Mouse (Mus musculus) embryonic facial prominence, embryonic 14.5 days (tissue): ENCODE measurements around the gene Myh7. TPM values are rescaled to one million over a fixed set of nuclear protein-coding genes. Genes with fewer than 3 reads are reported as not detected.

Experiments used
- ATAC-seq: fragments of 200-750 bp; cut with Nextera tagmentation; 2 replicates; pipeline ENCODE4 v1.8.0; 2017; ENCODE audit warnings: low read depth, moderate number of reproducible peaks, moderate TSS enrichment
- DNase-seq: peaks from one replicate; pipeline ENCODE4 v3.0.0-alpha.2; 2015; ENCODE audit warnings: low spot score
- H3K27ac ChIP-seq: fragments of 300-500 bp; sonication (generic); replicated peaks from 2 replicates; pipeline ENCODE4 v1.5.1; 2014; ENCODE audit warnings: low read depth, mild to moderate bottlenecking, low read length, moderate library complexity
- H3K27me3 ChIP-seq: fragments of 300-500 bp; sonication (generic); replicated peaks from 2 replicates; pipeline ENCODE4 v1.6.1; 2014; ENCODE audit warnings: low read length; ENCODE audit not compliant: control insufficient read depth, insufficient read depth
- H3K36me3 ChIP-seq: fragments of 300-500 bp; sonication (generic); 2 replicates; pipeline ENCODE4 v1.6.1; 2014; ENCODE audit warnings: low read length, mixed read lengths; ENCODE audit not compliant: control insufficient read depth, insufficient read depth
- H3K4me1 ChIP-seq: fragments of 300-500 bp; sonication (generic); 2 replicates; pipeline ENCODE4 v1.6.1; 2014; ENCODE audit warnings: antibody characterized with exemption, low read length; ENCODE audit not compliant: control insufficient read depth, insufficient read depth
- H3K4me2 ChIP-seq: fragments of 300-500 bp; sonication (generic); 2 replicates; pipeline ENCODE4 v1.6.1; 2014; ENCODE audit warnings: low read depth, mild to moderate bottlenecking, low read length, moderate library complexity, mixed read lengths
- H3K4me3 ChIP-seq: fragments of 300-500 bp; sonication (generic); 2 replicates; pipeline ENCODE4 v1.5.1; 2014; ENCODE audit warnings: low read depth, mild to moderate bottlenecking, low read length
- H3K9ac ChIP-seq: fragments of 300-500 bp; sonication (generic); 2 replicates; pipeline ENCODE4 v1.6.1; 2014; ENCODE audit warnings: low read depth, mild to moderate bottlenecking, low read length, moderate library complexity, mixed read lengths
- H3K9me3 ChIP-seq: fragments of 300-500 bp; sonication (generic); 2 replicates; pipeline ENCODE4 v1.6.1; 2016; ENCODE audit warnings: low read length; ENCODE audit not compliant: control insufficient read depth
- WGBS: fragments of 180-500 bp; shearing (Covaris S2); extraction: QIAGEN DNeasy Blood & Tissue Kit; methylation state at CpG from one replicate; pipeline ENCODE4 v1.1.7; 2014; 5-methylcytosine and 5-hydroxymethylcytosine counted together
- polyA plus RNA-seq: library from polyadenylated mRNA; unstranded; fragments of >200 nt; fragmentation: Nextera tagmentation; extraction: Ambion mirVana; gene quantifications from 2 replicates; pipeline ENCODE4 v1.2.1, GENCODE M21; 2014

Myh7 gene
- polyA plus RNA-seq, 1 experiment from 2014 or later = 103 TPM

DNA sequence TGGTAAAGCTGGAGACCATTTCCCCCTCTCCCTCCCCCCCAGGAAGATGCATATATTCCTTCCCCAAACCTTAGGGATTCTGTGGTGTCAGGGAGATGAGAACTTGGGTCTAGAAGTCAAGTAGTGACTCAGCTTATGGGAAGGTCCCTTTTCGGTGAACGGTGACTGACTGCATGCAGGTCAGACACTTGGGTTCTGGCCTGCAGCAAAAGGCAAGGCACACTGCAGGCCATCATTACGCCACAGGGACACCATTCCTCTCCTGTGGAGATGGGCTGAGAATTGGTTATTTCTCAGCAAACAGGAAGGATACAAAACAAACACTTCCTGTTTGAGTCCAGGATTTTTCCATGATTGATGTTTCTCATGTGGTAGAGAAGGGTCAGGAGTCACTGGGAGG, 35.2 kb downstream of the Myh7 start:
- no peak for ATAC-seq
- Histone ChIP-seq H3K4me3 (no peak overlapping the region), H3K36me3 (no peaks in the 10 kb centered on the region), H3K9ac (no peak overlapping the region), H3K27me3 (no peaks in the 10 kb centered on the region), H3K4me2 (no peak overlapping the region), H3K27ac (no peak overlapping the region), H3K4me1 (no peaks in the 10 kb centered on the region), H3K9me3 (no peaks in the 10 kb centered on the region)
- DNase-seq = no peak
- WGBS = 83% methylated on average over 3 of the region's 3 CpGs

DNA sequence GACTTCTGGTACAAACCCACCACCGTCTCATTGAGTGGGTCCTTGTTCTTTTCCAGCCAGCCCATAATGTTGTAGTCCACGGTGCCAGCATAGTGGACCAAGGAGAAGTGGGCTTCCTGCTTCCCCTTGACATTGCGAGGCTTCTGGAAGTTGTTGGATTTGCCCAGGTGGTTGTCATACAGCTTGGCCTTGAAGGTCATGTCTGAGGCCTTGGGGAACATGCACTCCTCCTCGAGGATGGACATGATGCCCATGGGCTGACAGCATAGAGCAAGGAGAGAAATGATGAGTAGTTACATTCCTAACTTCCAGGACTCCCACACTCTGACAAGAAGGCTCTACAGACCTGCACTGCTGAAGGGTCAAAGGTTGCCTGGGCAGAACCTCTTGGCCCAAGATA, 35.9 kb downstream of the Myh7 start:
- H3K9ac ChIP-seq = no peak overlapping the region
- no peak overlapping the region for H3K27ac ChIP-seq
- no peaks in the 10 kb centered on the region for H3K4me1 ChIP-seq
- no peaks in the 10 kb centered on the region for H3K9me3 ChIP-seq
- 73% methylated on average over 4 of the region's 4 CpGs for WGBS
- no peaks in the 10 kb centered on the region for H3K27me3 ChIP-seq
- no peak for DNase-seq
- H3K36me3 ChIP-seq = no peaks in the 10 kb centered on the region
- H3K4me2 ChIP-seq = no peak overlapping the region
- no peak overlapping the region for H3K4me3 ChIP-seq
- no peak for ATAC-seq

DNA sequence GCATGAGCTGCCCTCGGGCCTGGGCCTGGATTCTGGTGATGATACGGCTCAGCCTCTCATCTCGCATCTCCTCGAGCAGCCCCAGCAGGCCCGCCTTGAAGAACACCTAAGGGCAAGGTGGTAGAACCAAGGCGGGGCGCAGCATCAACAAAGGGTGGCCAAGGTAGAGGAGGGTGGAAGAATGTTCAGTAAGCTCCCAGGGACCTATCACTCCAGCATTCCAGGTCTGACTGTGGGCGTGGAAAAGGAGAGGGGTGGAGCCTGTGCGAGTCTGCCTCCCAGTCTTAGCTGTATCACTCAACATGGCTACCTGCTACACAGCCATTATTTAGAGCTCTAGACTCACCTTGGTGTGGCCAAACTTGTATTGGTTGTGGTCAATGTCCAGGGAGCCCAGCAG, 37.9 kb downstream of the Myh7 start:
- Histone ChIP-seq H3K27ac (no peak overlapping the region), H3K36me3 (no peaks in the 10 kb centered on the region), H3K4me3 (no peak overlapping the region), H3K4me2 (no peak overlapping the region), H3K4me1 (no peaks in the 10 kb centered on the region), H3K27me3 (no peaks in the 10 kb centered on the region), H3K9me3 (no peaks in the 10 kb centered on the region), H3K9ac (no peak overlapping the region)
- ATAC-seq = no peak
- DNase-seq = no peak
- WGBS = 79% methylated on average over 9 of the region's 9 CpGs

DNA sequence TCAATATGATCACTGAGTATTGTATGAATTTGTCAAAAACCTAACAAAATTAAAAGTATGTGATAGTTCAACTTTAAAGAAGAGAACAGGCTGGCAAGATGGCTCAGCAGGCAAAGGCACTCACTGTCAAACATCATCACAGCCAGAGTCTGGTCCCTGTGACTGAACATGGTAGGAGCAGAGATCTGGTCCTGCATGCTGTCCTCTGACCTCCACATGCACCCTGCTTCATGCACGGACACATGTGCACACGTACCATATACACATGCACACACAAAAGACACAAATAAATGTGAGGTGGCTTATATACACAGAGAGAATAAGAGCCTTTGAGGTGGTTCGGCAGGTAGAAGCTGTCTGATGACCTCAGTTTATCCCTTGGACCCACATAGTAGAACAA, 38.9 kb downstream of the Myh7 start:
- 87% methylated on average over 3 of the region's 3 CpGs for WGBS
- Histone ChIP-seq H3K36me3 (no peaks in the 10 kb centered on the region), H3K4me3 (no peak overlapping the region), H3K4me2 (no peak overlapping the region), H3K4me1 (no peaks in the 10 kb centered on the region), H3K27me3 (no peaks in the 10 kb centered on the region), H3K27ac (no peak overlapping the region), H3K9me3 (no peaks in the 10 kb centered on the region), H3K9ac (no peak overlapping the region)
- ATAC-seq = no peak
- DNase-seq = no peak

DNA sequence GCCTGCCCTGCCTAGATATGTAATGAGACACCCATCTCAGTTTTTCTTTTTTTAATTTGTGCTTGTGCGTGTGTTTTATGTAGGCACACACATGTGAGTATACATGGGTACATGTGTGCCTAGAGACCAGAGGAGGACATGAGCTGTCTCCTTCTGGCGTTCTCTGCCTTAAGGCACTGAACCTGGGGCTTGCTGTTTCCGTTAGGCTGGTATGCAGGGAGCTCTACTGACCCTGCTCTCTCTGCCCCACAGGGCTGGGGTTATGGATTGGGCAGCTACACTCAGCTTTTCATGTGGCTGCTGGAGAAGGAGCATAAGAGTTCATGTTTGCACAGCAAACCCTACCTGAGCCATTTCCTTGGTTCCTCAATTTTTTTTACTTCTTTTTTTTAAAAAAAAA, 40.0 kb downstream of the Myh7 start:
- 64% methylated on average over 3 of the region's 3 CpGs for WGBS
- ATAC-seq (no peak), DNase-seq (no peak)
- H3K4me1 ChIP-seq = no peaks in the 10 kb centered on the region
- H3K9ac ChIP-seq = no peak overlapping the region
- H3K36me3 ChIP-seq = no peaks in the 10 kb centered on the region
- no peaks in the 10 kb centered on the region for H3K9me3 ChIP-seq
- no peak overlapping the region for H3K4me3 ChIP-seq
- no peak overlapping the region for H3K27ac ChIP-seq
- H3K4me2 ChIP-seq = no peak overlapping the region
- no peaks in the 10 kb centered on the region for H3K27me3 ChIP-seq

DNA sequence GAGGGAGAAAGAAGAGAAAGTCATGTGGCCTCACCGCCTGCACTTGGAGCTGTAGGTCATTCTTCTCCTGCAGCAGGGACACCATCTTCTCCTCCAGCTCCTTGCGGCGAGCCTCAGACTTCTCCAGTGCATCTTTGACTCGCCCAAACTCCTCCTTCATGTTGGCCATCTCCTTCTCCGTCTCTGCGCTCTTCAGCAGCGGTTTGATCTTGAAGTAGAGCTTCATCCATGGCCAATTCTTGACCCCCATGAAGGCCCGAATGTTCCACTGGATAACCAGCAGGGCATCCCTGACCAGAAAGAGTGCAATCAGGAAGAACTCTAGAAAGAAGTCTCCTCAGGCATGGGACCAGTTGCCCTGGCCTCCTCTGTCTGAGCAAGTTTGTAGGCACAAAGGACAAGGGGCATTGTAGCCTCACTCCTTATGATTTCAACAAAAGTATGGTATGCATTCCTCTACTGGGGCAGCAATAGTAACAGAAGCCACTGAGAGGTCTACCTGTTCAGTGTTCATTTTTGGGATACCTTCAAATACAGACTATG, 40.7 kb downstream of the Myh7 start:
- H3K27me3 ChIP-seq = no peaks in the 10 kb centered on the region
- no peaks in the 10 kb centered on the region for H3K4me1 ChIP-seq
- DNase-seq = no peak
- H3K36me3 ChIP-seq = no peaks in the 10 kb centered on the region
- no peak overlapping the region for H3K4me2 ChIP-seq
- H3K9me3 ChIP-seq = no peaks in the 10 kb centered on the region
- no peak overlapping the region for H3K4me3 ChIP-seq
- no peak overlapping the region for H3K27ac ChIP-seq
- WGBS = 86% methylated on average over 8 of the region's 8 CpGs
- no peak for ATAC-seq
- no peak overlapping the region for H3K9ac ChIP-seq

DNA sequence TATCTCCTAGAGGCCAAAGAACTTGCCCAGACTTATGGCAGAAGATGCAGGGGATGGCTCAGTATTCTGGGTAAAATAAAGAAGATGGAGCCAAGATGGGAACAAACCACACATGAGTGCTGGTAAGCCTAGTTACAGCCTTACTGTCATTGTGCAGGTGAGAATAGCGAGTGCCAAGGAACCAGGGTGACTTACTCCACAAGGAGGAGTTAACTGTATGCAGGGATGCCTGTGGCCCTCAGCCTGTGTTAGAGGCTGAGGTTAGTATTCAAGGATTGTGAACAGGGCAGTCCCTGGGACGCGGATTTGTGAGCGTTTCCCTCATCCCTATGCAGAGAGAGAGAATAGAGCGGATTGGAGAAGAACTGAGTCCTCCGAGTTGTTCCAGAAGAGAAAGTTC, 42.8 kb downstream of the Myh7 start:
- Histone ChIP-seq H3K9me3 (no peaks in the 10 kb centered on the region), H3K4me2 (no peak overlapping the region), H3K27me3 (no peaks in the 10 kb centered on the region), H3K4me1 (no peaks in the 10 kb centered on the region), H3K27ac (no peak overlapping the region), H3K4me3 (no peak overlapping the region), H3K36me3 (no peaks in the 10 kb centered on the region), H3K9ac (no peak overlapping the region)
- DNase-seq (no peak), ATAC-seq (no peak)
- WGBS = 78% methylated on average over 6 of the region's 6 CpGs

DNA sequence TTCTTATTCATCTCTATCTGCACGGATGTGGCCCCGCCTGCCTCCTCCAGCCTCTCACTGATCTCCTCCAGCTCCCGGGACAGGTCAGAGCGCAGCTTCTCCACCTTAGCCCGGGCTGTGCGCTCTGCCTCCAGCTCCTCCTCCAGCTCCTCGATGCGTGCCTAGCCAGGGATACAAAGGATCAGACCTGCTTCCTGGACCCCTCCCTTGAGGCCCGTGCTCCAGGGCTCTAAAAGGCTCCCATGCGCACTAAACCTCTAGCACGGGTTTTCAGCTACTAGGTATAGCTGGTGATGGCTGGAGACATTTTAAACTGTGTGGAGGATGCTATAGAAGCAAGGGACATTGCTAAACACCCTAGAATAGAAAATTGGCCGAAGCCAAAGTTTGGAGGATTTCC, 43.9 kb downstream of the Myh7 start:
- no peaks in the 10 kb centered on the region for H3K9me3 ChIP-seq
- WGBS = 60% methylated on average over 12 of the region's 12 CpGs
- no peaks in the 10 kb centered on the region for H3K36me3 ChIP-seq
- H3K4me2 ChIP-seq = no peak overlapping the region
- ATAC-seq (no peak), DNase-seq (no peak)
- H3K27me3 ChIP-seq = no peaks in the 10 kb centered on the region
- no peak overlapping the region for H3K27ac ChIP-seq
- H3K9ac ChIP-seq = no peak overlapping the region
- H3K4me1 ChIP-seq = no peaks in the 10 kb centered on the region
- H3K4me3 ChIP-seq = no peak overlapping the region

DNA sequence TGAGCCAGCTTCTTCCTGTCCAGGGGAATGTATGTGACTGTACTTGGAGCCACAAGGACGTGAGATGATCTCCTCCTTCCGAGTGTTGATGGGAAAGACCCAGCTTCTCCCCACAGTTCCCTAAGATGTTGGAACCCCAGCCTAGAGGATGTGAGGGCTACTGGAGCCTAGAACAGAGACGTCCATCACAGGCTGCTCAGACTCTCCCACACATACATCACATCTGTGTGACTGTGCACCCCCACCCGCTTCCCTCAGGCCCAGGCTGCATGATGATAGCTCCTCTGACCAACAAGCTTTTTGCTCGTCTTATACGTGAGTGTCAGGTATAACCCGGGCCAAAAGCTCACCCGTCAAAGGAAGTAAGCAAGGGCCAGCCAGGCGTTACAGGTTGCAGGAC, 45.6 kb downstream of the Myh7 start:
- WGBS = 84% methylated on average over 9 of the region's 9 CpGs
- Histone ChIP-seq H3K4me2 (no peak overlapping the region), H3K27ac (no peak overlapping the region), H3K4me3 (no peak overlapping the region), H3K4me1 (no peaks in the 10 kb centered on the region), H3K36me3 (no peaks in the 10 kb centered on the region), H3K9ac (no peak overlapping the region), H3K9me3 (no peaks in the 10 kb centered on the region), H3K27me3 (no peaks in the 10 kb centered on the region)
- ATAC-seq (no peak), DNase-seq (no peak)
